Mouse (Mus musculus) adrenal gland, postnatal 25 days (tissue): Measurements from ENCODE around the gene Itga7. TPM values are rescaled to one million over a fixed set of nuclear protein-coding genes. Genes with fewer than 3 reads are reported as not detected.
"Not testable (repeated sequence)": the region's sequence is repeated elsewhere in the genome, so short reads cannot be mapped to it uniquely, and the experiment has no call there.

ENCODE experiments used
- DNase-seq: peaks from one replicate; pipeline ENCODE4 v3.0.0; 2021; ENCODE audit warnings: mixed read lengths
- total RNA-seq: library from RNA; stranded (reverse); gene quantifications from 2 replicates; pipeline ENCODE4 v1.2.3, GENCODE M21; 2021

Itga7 gene
- total RNA-seq, 1 experiment from 2014 or later: 9.6 TPM

DNA sequence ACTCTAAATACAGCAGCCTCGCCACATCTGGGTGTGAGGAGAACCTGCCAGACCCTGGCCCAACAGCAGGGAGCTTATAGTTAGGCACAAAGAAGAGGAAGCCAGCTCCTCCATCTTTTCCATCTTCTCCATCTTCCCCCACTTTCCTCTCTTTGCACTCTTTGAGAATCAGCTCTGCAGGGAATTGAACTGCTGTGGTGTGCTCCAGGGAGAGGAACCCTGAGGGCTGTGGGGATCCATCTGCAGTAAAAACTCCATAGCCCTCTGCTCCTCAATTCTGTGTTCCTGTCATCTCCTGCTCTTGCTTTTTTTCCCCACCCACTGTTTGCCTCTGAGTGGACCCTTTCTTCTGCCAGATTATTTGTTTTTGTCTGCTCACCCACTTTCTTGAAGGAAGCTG, 55.5 kb downstream of the Itga7 start, which contains the start of gene Olfr9:
Gene Olfr9, plus strand, starts transcription at position 301 of the 400 bp plus-strand sequence.
- not testable (repeated sequence) for DNase-seq

DNA sequence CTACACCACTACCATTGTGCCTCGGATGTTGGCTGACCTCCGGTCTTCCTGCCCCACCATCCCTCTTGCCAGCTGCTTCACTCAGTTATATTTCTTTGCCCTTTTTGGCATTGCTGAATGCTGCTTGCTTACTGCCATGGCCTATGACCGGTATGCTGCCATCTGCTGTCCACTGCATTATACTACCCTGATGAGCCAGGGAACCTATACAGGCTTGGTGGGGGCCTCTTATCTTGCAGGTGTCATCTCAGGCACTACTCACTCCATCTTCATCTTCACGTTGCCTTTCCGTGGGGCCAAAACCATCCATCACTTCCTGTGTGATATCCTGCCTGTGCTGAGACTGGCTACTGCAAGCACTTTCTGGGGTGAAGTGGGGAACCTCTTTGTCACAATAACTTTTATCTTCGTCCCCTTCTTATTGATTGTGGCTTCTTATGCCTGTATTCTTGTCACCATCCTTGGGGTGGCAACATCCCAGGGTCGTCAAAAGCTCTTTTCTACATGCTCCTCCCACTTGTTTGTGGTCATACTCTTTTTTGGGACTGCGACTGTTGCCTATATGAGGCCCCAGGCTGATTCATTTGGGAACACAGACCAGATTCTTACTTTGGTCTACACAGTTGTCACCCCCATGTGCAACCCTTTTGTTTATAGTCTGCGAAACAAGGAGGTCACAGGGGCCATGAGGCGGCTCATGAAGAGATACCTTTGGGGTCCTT, 56.7 kb downstream of the Itga7 start:
- not testable (repeated sequence) for DNase-seq

DNA sequence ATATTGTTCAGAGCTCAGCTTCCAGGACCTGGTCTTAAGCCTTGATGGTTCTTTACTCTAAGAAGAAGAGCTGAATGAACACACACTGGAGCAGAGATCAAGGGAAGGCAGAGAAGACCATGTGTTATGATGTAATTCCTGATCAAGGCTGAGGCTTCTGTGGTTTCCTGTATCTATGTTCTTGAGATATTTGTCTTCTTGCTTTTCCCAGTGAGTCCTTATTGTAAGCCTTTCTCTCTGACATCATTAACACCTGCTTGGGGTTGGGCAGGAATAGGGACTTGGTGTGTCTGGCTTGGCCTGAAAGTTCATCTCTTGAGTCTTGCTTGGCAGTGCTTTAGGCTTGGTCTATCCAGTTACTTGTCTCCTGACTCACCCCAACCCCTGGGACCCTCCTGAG, 57.4 kb downstream of the Itga7 start:
- DNase-seq: no peak

DNA sequence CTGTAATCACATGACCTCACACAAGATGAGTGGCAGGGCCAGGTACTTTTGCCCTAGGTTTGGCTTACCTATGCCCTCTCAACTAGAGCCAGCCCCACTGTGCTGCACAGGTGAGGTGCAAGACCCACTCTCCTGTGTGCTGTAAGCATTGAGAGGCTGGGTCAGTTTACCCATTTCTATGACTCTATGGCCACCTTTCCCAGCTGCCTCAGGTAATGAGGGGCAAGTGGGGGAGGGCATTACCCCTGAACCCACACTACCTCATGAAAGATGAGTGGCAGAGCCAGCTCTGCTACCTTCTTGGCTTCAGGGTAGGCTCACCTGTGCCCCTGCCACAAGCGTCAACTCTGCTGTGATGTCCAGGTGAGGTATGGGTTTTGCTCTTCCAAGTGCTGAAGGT, 62.2 kb downstream of the Itga7 start:
- no peak for DNase-seq

DNA sequence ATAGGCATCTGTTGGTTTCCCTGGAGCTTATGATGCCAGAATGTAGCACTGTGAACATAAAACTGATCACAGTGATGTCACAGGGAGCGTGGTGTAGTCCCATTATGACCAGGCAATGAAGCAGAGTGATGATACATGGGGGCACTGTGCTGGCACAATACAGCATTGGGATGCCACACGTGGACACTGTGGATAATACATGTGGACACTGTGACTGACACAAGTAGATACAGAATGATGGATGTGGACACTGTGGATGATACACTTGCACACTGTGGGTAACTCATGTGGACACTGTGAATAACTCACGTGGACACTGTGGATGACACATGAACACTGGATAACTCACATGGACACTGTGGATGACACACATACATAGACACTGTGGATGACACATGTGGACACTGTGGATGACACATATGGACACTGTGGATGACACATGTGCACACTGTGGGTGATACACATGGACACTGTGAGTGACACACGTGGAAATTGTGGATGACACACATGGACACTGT, 63.0 kb downstream of the Itga7 start:
- no peak for DNase-seq

- DNase-seq: no peak
Observed at GRCm38 (mm10) chr10:129004032-129004920, 70.7 kb downstream of the Itga7 start.

Other genes starting within 250 kb of the Itga7 start
- 106 and 124 TPM in 2 replicates for gene Rab5b, start 237.6 kb upstream of the Itga7 start, total RNA-seq
- gene Pmel, start 229.6 kb upstream of the Itga7 start, total RNA-seq: 1.5 and 2.2 TPM in 2 replicates
- 27.4 and 29.0 TPM in 2 replicates for gene Cdk2, start 228.8 kb upstream of the Itga7 start, total RNA-seq
- gene Dgka, start 189.0 kb upstream of the Itga7 start, total RNA-seq: 15.1 and 17.6 TPM in 2 replicates
- 19.5 and 25.2 TPM in 2 replicates for gene Pym1, start 185.9 kb upstream of the Itga7 start, total RNA-seq
- 38.6 and 46.9 TPM in 2 replicates for gene Mmp19, start 142.9 kb upstream of the Itga7 start, total RNA-seq
- 57.1 and 79.6 TPM in 2 replicates for gene Dnajc14, start 129.8 kb upstream of the Itga7 start, total RNA-seq
- 8.8 and 13.8 TPM in 2 replicates for gene Tmem198b, start 129.4 kb upstream of the Itga7 start, total RNA-seq
- gene Sarnp, start 116.5 kb upstream of the Itga7 start, total RNA-seq: 54.6 and 63.2 TPM in 2 replicates
- gene Ormdl2, start 112.2 kb upstream of the Itga7 start, total RNA-seq: 48.5 and 49.1 TPM in 2 replicates
- gene Gdf11, start 42.1 kb upstream of the Itga7 start, total RNA-seq: 1.5 and 1.9 TPM in 2 replicates
- gene Cd63, start 32.8 kb upstream of the Itga7 start, total RNA-seq: 238 and 302 TPM in 2 replicates
- 7.7 and 15.9 TPM in 2 replicates for gene Rdh5, start 10.9 kb upstream of the Itga7 start, total RNA-seq
- gene Bloc1s1, start 9.8 kb upstream of the Itga7 start, total RNA-seq: 189 and 195 TPM in 2 replicates
- gene Mettl7b, start 27.2 kb downstream of the Itga7 start, total RNA-seq: 5.7 TPM in 1 of 2 replicates, not detected in the other
- not detected in 2 replicates for gene Olfr9, start 55.6 kb downstream of the Itga7 start, total RNA-seq
- not detected in 2 replicates for gene Olfr763, start 77.0 kb downstream of the Itga7 start, total RNA-seq
- gene Olfr764-ps1, start 106.1 kb downstream of the Itga7 start, total RNA-seq: not detected in 2 replicates
- gene Olfr765, start 116.2 kb downstream of the Itga7 start, total RNA-seq: not detected in 2 replicates
- gene Olfr766-ps1, start 135.2 kb downstream of the Itga7 start, total RNA-seq: not detected in 2 replicates
- not detected in 2 replicates for gene Olfr767, start 149.1 kb downstream of the Itga7 start, total RNA-seq
- not detected in 2 replicates for gene Olfr768, start 165.6 kb downstream of the Itga7 start, total RNA-seq
- gene Olfr769, start 184.0 kb downstream of the Itga7 start, total RNA-seq: not detected in 2 replicates
- not detected in 2 replicates for gene Olfr770, start 205.2 kb downstream of the Itga7 start, total RNA-seq
- not detected in 2 replicates for gene Olfr771, start 230.9 kb downstream of the Itga7 start, total RNA-seq
- not detected in 2 replicates for gene Olfr772, start 244.1 kb downstream of the Itga7 start, total RNA-seq